Mouse (Mus musculus) thymus, adult 2 months (tissue): ENCODE results near the gene Gpr88. TPM values are rescaled to one million over a fixed set of nuclear protein-coding genes. Genes with fewer than 3 reads are reported as not detected.
A peak's percentile ranks its signal among the peaks of the same experiment; 100 is the strongest.

Source experiments
- DNase-seq: peaks from one replicate; pipeline ENCODE4 v3.0.0; 2021
- H3K27ac ChIP-seq: fragments of 200-500 bp; 2 replicates; pipeline ENCODE4 v1.5.1; 2012; ENCODE audit warnings: low read length, control low read depth; ENCODE audit not compliant: control insufficient read depth, insufficient read depth
- H3K27me3 ChIP-seq: fragments of 200-500 bp; 2 replicates; pipeline ENCODE4 v1.6.1; 2012; ENCODE audit warnings: mild to moderate bottlenecking, low read length, moderate library complexity, mixed read lengths; ENCODE audit not compliant: control insufficient read depth, insufficient read depth
- H3K36me3 ChIP-seq: fragments of 200-500 bp; 2 replicates; pipeline ENCODE4 v1.6.1; 2012; ENCODE audit warnings: mild to moderate bottlenecking, low read length, moderate library complexity; ENCODE audit not compliant: control insufficient read depth, insufficient read depth
- H3K4me1 ChIP-seq: fragments of 200-500 bp; replicated peaks from 2 replicates; pipeline ENCODE4 v1.6.1; 2012; ENCODE audit warnings: low read length; ENCODE audit not compliant: control insufficient read depth, insufficient read depth
- H3K4me3 ChIP-seq: fragments of 200-500 bp; 2 replicates; pipeline ENCODE4 v1.5.1; 2012; ENCODE audit warnings: mild to moderate bottlenecking, low read length, control low read depth, moderate library complexity; ENCODE audit not compliant: control insufficient read depth, insufficient read depth
- CTCF ChIP-seq: fragments of 200-500 bp; IDR thresholded peaks from 2 replicates; pipeline ENCODE4 v1.5.1; 2012; ENCODE audit warnings: mild to moderate bottlenecking, control low read depth, low read length, moderate library complexity, borderline replicate concordance; ENCODE audit not compliant: control insufficient read depth, poor library complexity, insufficient read depth; ENCODE audit errors: extremely low read depth
- POLR2A ChIP-seq: fragments of 200-500 bp; IDR thresholded peaks from 2 replicates; pipeline ENCODE4 v1.6.1; 2012; ENCODE audit warnings: mild to moderate bottlenecking, low read length, control low read depth, moderate library complexity; ENCODE audit not compliant: control insufficient read depth, poor library complexity, insufficient read depth; ENCODE audit errors: extremely low read depth
- WGBS: fragments of 180-500 bp; shearing (Covaris S2); methylation state at CpG from one replicate; pipeline ENCODE4 v1.1.7; 2018; 5-methylcytosine and 5-hydroxymethylcytosine counted together
- polyA plus RNA-seq: library from polyadenylated mRNA; depleted of rRNA; stranded (reverse); fragments of >200 nt; gene quantifications from 2 replicates; pipeline ENCODE4 v1.2.3, GENCODE M21; 2012

Gene Gpr88
- polyA plus RNA-seq, 1 experiment, result 0.94 TPM

DNA sequence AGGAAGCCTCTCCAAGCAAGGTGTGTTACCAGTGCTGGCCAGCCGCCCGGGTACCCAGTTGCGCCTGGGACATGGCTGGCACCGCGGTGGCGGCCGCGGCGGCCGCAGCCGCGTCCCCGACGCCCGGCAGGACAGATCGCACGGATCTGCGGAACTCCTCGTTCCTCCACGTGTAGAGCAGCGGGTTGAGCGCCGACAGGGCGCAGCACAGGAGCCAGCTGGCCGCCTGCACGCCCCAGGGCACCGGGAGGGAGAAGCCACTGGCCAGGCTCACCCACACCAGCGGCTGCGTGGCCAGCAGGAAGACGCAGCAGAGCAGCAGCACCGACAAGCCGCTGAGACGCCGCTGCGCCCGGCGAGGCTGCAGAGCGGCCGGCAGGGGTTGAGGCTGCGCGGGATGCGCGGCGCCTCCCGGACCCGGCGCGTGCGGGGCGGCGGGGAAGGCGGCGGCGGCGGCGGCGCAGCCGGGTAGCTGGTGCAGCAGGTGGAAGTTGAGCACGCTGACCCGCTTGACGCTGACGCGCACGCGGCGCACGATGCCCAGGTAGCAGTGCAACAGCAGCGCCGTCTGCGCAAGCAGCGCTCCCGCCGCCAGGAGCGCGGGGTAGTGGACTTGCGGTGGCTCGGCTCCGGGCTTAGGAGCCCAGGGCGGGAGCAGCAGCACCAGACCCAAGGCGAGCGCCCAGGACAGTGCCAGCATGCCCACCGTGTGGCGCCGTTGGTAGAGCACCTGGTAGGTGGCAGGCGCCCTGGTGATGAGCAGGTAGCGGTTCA is 1.6 kb downstream of the Gpr88 start:
- Histone ChIP-seq H3K4me3 (peak overlapping the region; percentile 19; the same call in 1 of the 2 replicates), H3K36me3 (no peaks in the 10 kb centered on the region), H3K4me1 (no peaks in the 10 kb centered on the region), H3K27me3 (peaks cover 13% of the 10 kb centered on the region), H3K27ac (no peak overlapping the region)
- TF ChIP-seq CTCF (0 out of 2 replicates have a peak, but pooled peaks have one; percentile 6), POLR2A (no peak)
- DNase-seq, result no peak
- WGBS, result 2% methylated on average over 86 of the region's 86 CpGs

DNA sequence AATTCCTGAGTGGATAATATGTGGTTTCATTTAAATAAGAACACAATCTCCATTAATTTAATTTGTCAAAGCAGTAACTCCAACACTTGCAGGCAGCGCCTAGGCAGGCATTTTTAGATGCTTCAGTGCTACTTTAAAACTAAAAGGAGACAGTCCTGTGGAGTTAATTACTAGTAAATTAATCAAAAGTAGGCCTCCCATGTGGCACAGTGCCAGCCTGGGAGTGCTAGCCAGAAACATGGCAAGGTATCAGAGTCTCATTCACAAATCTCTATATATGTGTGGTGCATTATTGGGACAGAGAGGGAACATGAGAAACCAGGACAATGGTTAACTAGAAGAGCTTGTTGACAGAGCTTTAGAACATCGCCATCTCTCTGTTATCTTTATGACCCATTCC is 4.3 kb downstream of the Gpr88 start:
- DNase-seq, result no peak
- no peak for TF ChIP-seq POLR2A
- no peak for TF ChIP-seq CTCF
- Histone ChIP-seq H3K36me3 (no peaks in the 10 kb centered on the region), H3K27me3 (peaks cover 13% of the 10 kb centered on the region), H3K4me1 (no peaks in the 10 kb centered on the region), H3K4me3 (no peak overlapping the region), H3K27ac (no peak overlapping the region)
- 93% methylated on average over 2 of the region's 2 CpGs for WGBS

DNA sequence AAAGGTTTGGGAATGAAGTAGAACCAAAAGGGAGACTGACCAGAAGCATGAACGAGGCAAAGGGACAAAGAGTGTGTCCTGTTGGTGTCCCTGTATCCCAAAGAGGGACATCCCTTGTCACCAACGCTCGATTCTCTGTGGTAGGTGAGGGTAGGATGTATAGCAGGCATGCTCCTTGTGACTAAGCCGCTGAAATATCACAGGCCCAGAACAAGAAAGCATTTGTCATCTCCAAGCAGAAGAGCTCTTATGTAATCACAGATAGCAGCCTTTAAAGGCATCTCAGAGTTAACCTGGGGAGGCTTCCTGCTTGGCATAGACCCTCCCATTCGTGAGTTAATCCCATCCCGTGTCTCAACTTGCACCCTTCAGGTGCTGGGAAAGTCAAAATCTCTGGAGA is 8.8 kb downstream of the Gpr88 start:
- TF ChIP-seq CTCF, result no peak
- no peak for TF ChIP-seq POLR2A
- Histone ChIP-seq H3K4me3 (no peak overlapping the region), H3K27me3 (no peaks in the 10 kb centered on the region), H3K36me3 (no peaks in the 10 kb centered on the region), H3K27ac (no peak overlapping the region), H3K4me1 (no peaks in the 10 kb centered on the region)
- 76% methylated on average over 6 of the region's 6 CpGs for WGBS
- no peak for DNase-seq

DNA sequence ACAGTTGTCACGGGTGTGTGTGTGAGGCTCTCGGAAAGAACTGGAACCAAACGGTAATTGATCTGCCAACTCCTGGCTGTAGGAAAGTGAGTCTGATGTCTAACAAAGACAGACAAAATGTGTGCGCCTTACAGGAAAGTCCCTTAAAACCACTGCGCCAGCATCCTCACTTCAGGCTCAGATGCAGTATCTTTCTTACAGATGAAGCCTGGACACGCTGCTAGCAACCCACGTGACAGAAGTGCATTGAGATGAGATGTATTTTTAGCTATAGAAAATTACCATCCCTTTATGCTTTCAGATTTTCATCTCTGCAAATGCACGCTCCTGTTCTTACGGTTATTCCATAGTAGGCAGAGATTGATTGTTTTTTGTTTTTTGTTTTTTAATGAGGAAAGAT is 10.6 kb downstream of the Gpr88 start:
- H3K4me3 ChIP-seq, result no peak overlapping the region
- H3K36me3 ChIP-seq, result no peaks in the 10 kb centered on the region
- no peaks in the 10 kb centered on the region for H3K27me3 ChIP-seq
- no peaks in the 10 kb centered on the region for H3K4me1 ChIP-seq
- no peak overlapping the region for H3K27ac ChIP-seq
- TF ChIP-seq CTCF, result no peak
- TF ChIP-seq POLR2A, result no peak
- DNase-seq, result no peak
- 86% methylated on average over 9 of the region's 9 CpGs for WGBS

DNA sequence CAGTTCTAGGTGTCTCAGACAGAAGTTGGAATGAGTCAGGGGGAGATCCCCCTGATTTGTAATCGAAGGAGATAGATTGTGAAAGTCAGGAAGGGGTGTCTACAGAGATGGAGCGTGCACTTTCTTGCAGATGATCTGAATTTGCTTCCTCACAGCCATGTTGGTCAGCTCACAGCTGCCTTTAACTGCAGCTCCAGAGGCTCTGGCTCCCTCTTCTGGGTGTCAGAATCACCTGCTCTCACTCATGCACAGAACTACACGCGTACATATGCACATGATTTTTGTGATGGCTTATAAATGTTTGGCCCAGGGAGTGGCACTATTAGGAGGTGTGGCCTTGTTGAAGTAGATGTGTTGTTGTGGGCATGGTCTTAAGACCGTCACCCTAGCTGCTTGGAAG is 15.8 kb downstream of the Gpr88 start:
- WGBS, result 91% methylated on average over 5 of the region's 5 CpGs

DNA sequence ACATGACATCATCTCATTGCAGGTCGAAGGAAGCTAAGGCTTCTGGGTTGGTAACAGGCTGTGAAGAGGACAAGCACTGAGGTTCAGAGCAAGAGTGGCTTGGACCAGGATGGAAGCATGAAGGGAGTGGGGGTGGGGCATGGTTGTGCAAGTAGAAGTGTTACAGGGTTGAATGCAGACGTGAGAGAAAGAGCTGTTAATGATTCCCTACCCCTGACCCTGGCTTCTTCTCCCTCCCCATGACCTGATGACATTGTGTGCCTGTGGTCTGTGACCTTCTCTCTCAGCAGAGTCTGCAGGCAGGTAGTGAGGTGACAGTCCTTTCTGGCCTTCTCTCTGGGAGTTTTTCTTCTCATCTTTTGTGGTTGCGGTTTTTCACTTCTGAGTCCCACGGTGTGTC is 16.4 kb downstream of the Gpr88 start:
- Histone ChIP-seq H3K27ac (no peak overlapping the region), H3K36me3 (no peaks in the 10 kb centered on the region), H3K4me3 (no peak overlapping the region), H3K4me1 (no peaks in the 10 kb centered on the region), H3K27me3 (no peaks in the 10 kb centered on the region)
- TF ChIP-seq POLR2A, result no peak
- WGBS, result 87% methylated on average over 4 of the region's 4 CpGs
- no peak for DNase-seq

More for the DNA sequence above, 15.8 kb downstream of the Gpr88 start:
- H3K4me3 ChIP-seq, result no peak overlapping the region
- H3K36me3 ChIP-seq, result no peaks in the 10 kb centered on the region
- no peak overlapping the region for H3K27ac ChIP-seq
- no peaks in the 10 kb centered on the region for H3K4me1 ChIP-seq
- H3K27me3 ChIP-seq, result no peaks in the 10 kb centered on the region
- no peak for TF ChIP-seq CTCF
- TF ChIP-seq POLR2A, result no peak
- DNase-seq, result no peak

DNA sequence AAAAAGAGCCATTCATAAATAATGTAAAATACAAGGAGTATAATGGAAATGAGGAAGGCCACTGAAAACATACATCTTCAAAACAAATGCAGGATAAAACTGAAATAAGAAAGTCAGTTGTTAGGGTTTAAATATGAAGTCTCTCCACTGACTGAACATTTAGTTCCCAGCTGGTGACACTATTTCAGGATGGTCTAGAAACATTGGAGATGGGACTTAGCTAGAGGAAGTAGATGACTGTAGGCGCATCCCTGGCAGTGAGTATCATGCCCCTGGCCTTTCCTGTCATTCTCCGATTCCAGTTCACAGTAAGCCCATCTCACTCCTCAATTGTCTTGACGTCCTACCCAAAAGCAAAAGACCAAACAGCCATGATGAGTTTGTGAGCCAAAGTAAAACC is 19.8 kb downstream of the Gpr88 start:
- H3K4me1 ChIP-seq, result no peaks in the 10 kb centered on the region
- H3K36me3 ChIP-seq, result no peaks in the 10 kb centered on the region
- 91% methylated on average over 3 of the region's 3 CpGs for WGBS
- no peak for DNase-seq
- no peak overlapping the region for H3K27ac ChIP-seq
- no peak for TF ChIP-seq POLR2A
- no peak for TF ChIP-seq CTCF
- no peaks in the 10 kb centered on the region for H3K27me3 ChIP-seq
- H3K4me3 ChIP-seq, result no peak overlapping the region
